Mouse (Mus musculus) kidney, embryonic 14.5 days (tissue): ENCODE data around the gene Taf3. TPM values are rescaled to one million over a fixed set of nuclear protein-coding genes. Genes with fewer than 3 reads are reported as not detected.

Source experiments
- ATAC-seq: fragments of 200-750 bp; cut with Nextera tagmentation; 2 replicates; pipeline ENCODE4 v1.8.0; 2017; ENCODE audit warnings: moderate number of reproducible peaks, mild to moderate bottlenecking, moderate TSS enrichment, moderate library complexity; ENCODE audit not compliant: low FRiP score, low TSS enrichment
- H3K27ac ChIP-seq: fragments of 300-500 bp; sonication (generic); 2 replicates; pipeline ENCODE4 v1.5.1; 2014; ENCODE audit warnings: low read depth, mild to moderate bottlenecking, low read length, moderate library complexity, mixed read lengths
- H3K27me3 ChIP-seq: fragments of 300-500 bp; sonication (generic); 2 replicates; pipeline ENCODE4 v1.6.1; 2014; ENCODE audit warnings: mild to moderate bottlenecking, low read length; ENCODE audit not compliant: control insufficient read depth, insufficient read depth
- H3K36me3 ChIP-seq: fragments of 300-500 bp; sonication (generic); 2 replicates; pipeline ENCODE4 v1.6.1; 2014; ENCODE audit warnings: low read length, mixed read lengths; ENCODE audit not compliant: control insufficient read depth, insufficient read depth
- H3K4me1 ChIP-seq: fragments of 300-500 bp; sonication (generic); 2 replicates; pipeline ENCODE4 v1.6.1; 2014; ENCODE audit warnings: low read length, mixed read lengths; ENCODE audit not compliant: control insufficient read depth, insufficient read depth
- H3K4me2 ChIP-seq: fragments of 300-500 bp; sonication (generic); replicated peaks from 2 replicates; pipeline ENCODE4 v1.6.1; 2014; ENCODE audit warnings: low read depth, mild to moderate bottlenecking, low read length
- H3K4me3 ChIP-seq: fragments of 300-500 bp; sonication (generic); 2 replicates; pipeline ENCODE4 v1.5.1; 2014; ENCODE audit warnings: mild to moderate bottlenecking, low read length
- H3K9ac ChIP-seq: fragments of 300-500 bp; sonication (generic); 2 replicates; pipeline ENCODE4 v1.6.1; 2014; ENCODE audit warnings: low read depth, mild to moderate bottlenecking, low read length, moderate library complexity
- H3K9me3 ChIP-seq: fragments of 300-500 bp; sonication (generic); 2 replicates; pipeline ENCODE4 v1.6.1; 2016; ENCODE audit warnings: low read length; ENCODE audit not compliant: control insufficient read depth
- WGBS: fragments of 180-500 bp; shearing (Covaris S2); extraction: QIAGEN DNeasy Blood & Tissue Kit; methylation state at CpG from one replicate; pipeline ENCODE4 v1.1.7; 2014; 5-methylcytosine and 5-hydroxymethylcytosine counted together
- polyA plus RNA-seq: library from polyadenylated mRNA; unstranded; fragments of >200 nt; fragmentation: Nextera tagmentation; extraction: Ambion mirVana; gene quantifications from 2 replicates; pipeline ENCODE4 v1.2.1, GENCODE M21; 2014

Taf3 gene
- polyA plus RNA-seq, 1 experiment from 2014 or later: 18.5 TPM

DNA sequence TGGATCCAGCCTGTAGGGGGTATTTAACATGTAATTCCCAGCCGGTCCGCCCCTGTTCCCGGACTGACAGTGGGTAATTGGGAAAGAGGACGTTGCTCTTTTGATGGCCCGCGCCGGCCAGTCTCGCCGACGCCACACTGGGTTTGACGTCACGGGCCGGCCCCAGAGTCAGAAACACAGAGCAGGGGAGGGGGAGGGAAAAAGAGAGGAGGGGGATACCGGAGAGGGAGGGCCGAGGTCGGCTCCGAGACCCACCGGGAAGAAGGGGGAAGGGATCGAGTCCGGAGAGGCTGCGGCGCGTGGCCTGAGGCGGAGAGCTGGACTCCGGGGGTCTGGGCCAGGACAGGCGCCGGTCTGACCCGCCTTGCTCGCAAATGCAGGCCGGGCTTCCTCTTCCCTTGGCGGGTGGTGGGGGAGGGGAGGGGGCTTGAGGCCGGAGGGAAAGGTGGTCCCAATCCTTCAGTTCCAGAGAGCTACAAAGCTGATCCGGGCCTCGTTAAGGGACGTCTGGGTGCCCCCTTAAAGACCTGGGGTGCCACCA is 167.3 kb downstream of the Taf3 start, which contains the start of gene 4930412O13Rik:
TSS of gene 4930412O13Rik (plus strand) at position 202 of the 541 bp plus-strand sequence.
- Histone ChIP-seq H3K4me1 (peaks cover 11% of the 10 kb centered on the region; the same call in 1 of the 2 replicates), H3K27ac (peak within 1 kb of the TSS; percentile 88), H3K27me3 (peaks cover 58% of the 10 kb centered on the region), H3K4me2 (peak within 1 kb of the TSS; percentile 91), H3K9ac (peak within 1 kb of the TSS; percentile 67), H3K9me3 (no peaks in the 10 kb centered on the region), H3K4me3 (peak within 1 kb of the TSS; percentile 42), H3K36me3 (no peaks in the 10 kb centered on the region)
- ATAC-seq: 0 out of 2 replicates have a peak, but pooled peaks have one; percentile 10
- WGBS: 1% methylated on average over 33 of the region's 35 CpGs

DNA sequence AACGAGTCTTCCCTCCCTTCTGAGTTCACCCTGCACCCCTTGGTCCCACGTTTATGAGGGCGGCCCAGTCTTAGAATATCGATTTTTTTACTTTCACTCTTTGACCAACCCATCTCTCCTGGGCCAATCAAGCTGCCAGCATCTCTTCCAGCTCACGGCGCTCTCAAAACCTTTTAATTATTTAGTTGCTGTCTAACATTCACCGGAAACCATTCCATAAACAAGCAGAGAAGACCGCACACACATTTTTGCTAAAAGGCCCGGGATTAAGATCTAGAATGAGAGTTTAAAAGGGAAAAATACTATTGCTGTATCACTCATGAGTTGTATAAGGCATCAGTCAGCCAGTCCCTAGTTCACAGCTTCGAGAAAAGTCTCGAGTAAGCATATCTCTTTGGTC is 168.1 kb downstream of the Taf3 start:
- Histone ChIP-seq H3K36me3 (no peaks in the 10 kb centered on the region), H3K4me3 (peak overlapping the region; percentile 42), H3K4me2 (peak overlapping the region; percentile 91), H3K27me3 (peaks cover 58% of the 10 kb centered on the region), H3K9ac (peak overlapping the region; percentile 67; the same call in 1 of the 2 replicates), H3K9me3 (no peaks in the 10 kb centered on the region), H3K4me1 (peaks cover 11% of the 10 kb centered on the region; the same call in 1 of the 2 replicates), H3K27ac (peak overlapping the region; percentile 88; the same call in 1 of the 2 replicates)
- 5% methylated on average over 11 of the region's 11 CpGs for WGBS
- ATAC-seq: no peak

DNA sequence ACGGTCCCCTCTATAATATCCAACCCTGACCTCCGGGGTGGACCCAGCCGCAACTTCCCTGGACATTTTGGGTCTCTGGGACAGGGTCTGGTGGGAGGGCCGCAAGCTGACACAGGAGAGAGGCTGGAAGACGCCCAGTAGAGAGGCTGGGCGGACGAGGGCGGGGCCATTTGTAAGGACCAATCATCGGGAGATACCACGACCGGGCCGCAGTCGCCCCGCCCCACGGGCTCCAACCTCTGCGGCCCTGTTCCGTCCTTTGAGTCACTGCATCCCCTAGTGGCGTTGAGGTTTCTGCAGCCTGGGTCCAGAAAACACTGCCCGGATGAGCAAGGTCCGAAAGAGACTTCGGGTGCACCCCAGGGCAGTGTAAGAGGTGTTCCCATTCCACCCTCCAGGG is 168.9 kb downstream of the Taf3 start:
- WGBS: under 1% methylated on average over 21 of the region's 21 CpGs
- H3K4me1 ChIP-seq: peaks cover 11% of the 10 kb centered on the region; the same call in 1 of the 2 replicates
- H3K9me3 ChIP-seq: no peaks in the 10 kb centered on the region
- H3K27me3 ChIP-seq: peaks cover 58% of the 10 kb centered on the region
- no peaks in the 10 kb centered on the region for H3K36me3 ChIP-seq
- H3K4me2 ChIP-seq: peak overlapping the region; percentile 91
- H3K9ac ChIP-seq: peak overlapping the region; percentile 64
- peak overlapping the region; percentile 42 for H3K4me3 ChIP-seq
- ATAC-seq: peak; percentile 95
- no peak overlapping the region; the same call in 1 of the 2 replicates for H3K27ac ChIP-seq

DNA sequence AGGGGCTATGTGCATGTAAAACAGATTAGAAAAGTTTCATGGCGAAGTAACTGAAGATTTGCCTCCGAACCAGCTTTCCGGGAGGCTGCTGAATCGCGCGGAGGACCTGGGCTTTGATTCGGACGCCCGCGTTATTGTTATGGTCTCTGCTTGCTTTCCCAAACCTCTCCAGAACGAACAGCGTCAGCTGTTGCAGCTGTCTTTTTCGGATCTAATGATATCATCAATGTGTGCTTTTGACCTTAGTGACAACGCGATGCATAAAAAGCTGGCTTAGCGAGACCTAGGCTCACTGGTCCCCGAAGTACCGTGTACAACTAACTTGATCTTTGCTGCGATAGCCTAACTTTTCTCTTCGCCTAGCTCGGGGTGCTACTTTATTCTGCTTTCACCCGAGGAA is 169.3 kb downstream of the Taf3 start:
- ATAC-seq: peak; percentile 0; the same call in 1 of the 2 replicates
- Histone ChIP-seq H3K9ac (peak overlapping the region; percentile 64), H3K4me1 (peaks cover 10% of the 10 kb centered on the region; the same call in 1 of the 2 replicates), H3K4me3 (peak overlapping the region; percentile 42), H3K9me3 (no peaks in the 10 kb centered on the region), H3K27ac (peak overlapping the region; percentile 57; the same call in 1 of the 2 replicates), H3K27me3 (peaks cover 60% of the 10 kb centered on the region), H3K4me2 (peak overlapping the region; percentile 91), H3K36me3 (peaks cover 2% of the 10 kb centered on the region; the same call in 1 of the 2 replicates)
- under 1% methylated on average over 22 of the region's 22 CpGs for WGBS

DNA sequence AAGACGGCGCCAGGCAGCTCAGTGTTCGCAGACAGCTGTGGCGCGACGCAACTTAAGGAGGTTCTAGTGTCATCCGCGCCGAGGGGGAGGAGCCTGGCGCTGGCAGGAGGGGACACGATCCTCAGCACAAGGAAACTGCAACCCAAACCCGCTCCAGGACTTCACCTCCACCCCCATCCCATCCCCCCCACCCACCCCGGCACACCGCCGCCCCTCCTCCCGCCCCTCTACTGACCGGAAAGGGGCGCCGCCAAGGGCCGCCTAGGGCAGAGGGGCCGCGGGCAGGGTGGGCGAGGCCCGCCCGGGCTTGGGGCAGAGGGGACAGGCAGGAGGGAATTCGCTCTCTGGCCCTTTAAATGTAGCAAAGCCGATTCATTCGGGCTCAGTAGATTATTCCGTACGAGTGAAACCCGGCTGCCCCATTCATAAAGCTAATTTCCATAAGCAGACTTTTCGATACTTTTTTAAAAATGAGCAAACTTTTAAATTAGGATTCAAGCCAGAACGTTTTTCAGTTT is 169.8 kb downstream of the Taf3 start:
- Histone ChIP-seq H3K27ac (peak overlapping the region; percentile 57; the same call in 1 of the 2 replicates), H3K9me3 (no peaks in the 10 kb centered on the region), H3K27me3 (peaks cover 65% of the 10 kb centered on the region), H3K36me3 (peaks cover 3% of the 10 kb centered on the region; the same call in 1 of the 2 replicates), H3K4me3 (peak overlapping the region; percentile 42), H3K9ac (peak overlapping the region; percentile 64; the same call in 1 of the 2 replicates), H3K4me1 (peaks cover 9% of the 10 kb centered on the region; the same call in 1 of the 2 replicates), H3K4me2 (peak overlapping the region; percentile 91)
- peak; percentile 58 for ATAC-seq
- WGBS: 0% methylated on average over 28 of the region's 33 CpGs

DNA sequence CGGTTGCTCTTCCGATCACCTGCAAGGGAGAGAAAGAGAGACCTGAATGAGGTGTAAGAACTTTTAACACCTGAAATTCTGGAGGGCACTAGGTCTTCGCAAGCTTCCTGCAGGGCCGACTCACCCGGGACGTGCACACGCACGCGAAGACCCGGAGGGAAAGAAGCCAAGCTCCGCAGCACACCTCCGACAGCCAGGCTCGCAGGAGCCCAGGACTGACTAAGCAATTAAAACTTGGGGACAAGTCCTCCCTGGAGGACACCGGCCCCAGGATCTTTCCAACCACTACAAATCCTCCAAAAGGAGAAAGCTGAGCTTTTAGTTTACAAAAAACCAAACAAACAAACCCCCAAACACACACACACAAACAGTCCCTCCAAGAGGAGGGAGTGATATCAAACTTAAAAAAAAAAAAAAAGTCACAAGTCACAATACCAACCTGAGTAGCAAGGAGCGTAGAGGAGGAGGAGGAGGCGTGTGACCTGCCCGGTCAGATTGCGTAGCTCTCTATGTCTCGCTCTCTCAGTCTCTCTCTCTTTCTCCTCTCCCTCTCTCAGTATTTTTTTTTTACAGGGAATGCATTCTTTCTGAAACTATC is 170.3 kb downstream of the Taf3 start:
- Histone ChIP-seq H3K4me2 (peak overlapping the region; percentile 91), H3K27ac (peak overlapping the region; percentile 57), H3K36me3 (peaks cover 3% of the 10 kb centered on the region; the same call in 1 of the 2 replicates), H3K9ac (peak overlapping the region; percentile 64), H3K4me1 (peaks cover 9% of the 10 kb centered on the region; the same call in 1 of the 2 replicates), H3K9me3 (no peaks in the 10 kb centered on the region), H3K27me3 (peaks cover 65% of the 10 kb centered on the region), H3K4me3 (peak overlapping the region; percentile 42)
- WGBS: 0% methylated on average over 19 of the region's 19 CpGs
- no peak for ATAC-seq

DNA sequence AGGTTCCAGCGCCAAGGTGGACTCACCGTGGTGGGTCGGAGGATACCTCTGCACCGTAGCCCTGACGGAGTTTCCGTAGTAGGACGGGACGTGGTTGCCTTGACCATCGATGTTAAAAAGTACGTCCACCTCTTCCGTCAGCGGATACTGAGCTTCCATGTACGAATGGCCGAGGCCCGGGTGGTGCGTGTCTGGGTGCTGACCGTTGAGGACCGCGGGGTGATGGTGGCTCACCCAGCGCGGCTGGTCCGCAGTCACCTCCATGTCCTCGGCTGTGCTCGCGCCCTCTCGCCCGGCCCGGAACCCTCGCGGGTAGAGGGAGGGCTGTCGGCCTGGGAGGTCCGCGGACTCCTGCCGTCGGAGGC is 171.1 kb downstream of the Taf3 start:
- no peak for ATAC-seq
- Histone ChIP-seq H3K4me2 (peak overlapping the region; percentile 91), H3K4me1 (peaks cover 9% of the 10 kb centered on the region; the same call in 1 of the 2 replicates), H3K9me3 (no peaks in the 10 kb centered on the region), H3K36me3 (peaks cover 3% of the 10 kb centered on the region; the same call in 1 of the 2 replicates), H3K9ac (peak overlapping the region; percentile 64), H3K27ac (peak overlapping the region; percentile 57), H3K27me3 (peaks cover 68% of the 10 kb centered on the region), H3K4me3 (peak overlapping the region; percentile 42)
- WGBS: under 1% methylated on average over 34 of the region's 35 CpGs

DNA sequence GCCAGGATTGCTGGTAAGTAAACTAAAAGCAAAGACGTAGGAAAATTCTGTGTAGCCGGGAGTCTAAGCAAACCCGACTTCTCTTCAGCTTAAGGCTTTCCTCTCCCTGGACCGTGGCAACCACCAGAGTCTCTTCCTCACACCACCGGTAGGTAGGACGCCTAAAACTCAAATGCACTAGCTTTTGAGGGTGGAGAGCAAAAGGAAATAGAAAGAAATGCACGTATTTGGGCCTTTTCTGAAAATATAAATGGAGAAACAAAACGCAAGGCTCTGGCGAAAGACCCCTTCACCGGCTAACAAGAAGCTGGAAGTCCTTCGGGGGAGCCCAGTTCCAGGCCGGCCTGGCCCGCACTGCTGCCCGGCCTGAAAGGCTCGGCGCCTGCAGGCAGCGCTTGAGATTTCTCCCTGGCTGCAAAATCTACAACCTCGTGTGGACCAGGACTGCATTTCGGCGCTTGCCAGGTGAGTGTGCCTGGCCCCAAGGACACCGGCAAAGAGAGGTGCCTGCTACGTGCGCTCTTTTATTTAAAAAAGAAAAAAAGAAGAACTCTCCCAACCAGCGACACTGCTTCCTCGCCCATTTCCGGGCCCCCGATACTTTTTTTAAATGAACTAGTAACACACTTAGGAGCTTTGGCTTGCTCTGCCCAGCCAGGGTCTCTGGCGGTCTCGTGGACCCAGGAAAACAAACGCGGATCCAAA is 171.6 kb downstream of the Taf3 start:
- peaks cover 9% of the 10 kb centered on the region; the same call in 1 of the 2 replicates for H3K4me1 ChIP-seq
- ATAC-seq: no peak
- peak overlapping the region; percentile 91 for H3K4me2 ChIP-seq
- peaks cover 3% of the 10 kb centered on the region; the same call in 1 of the 2 replicates for H3K36me3 ChIP-seq
- peaks cover 68% of the 10 kb centered on the region for H3K27me3 ChIP-seq
- H3K4me3 ChIP-seq: peak overlapping the region; percentile 42
- peak overlapping the region; percentile 64 for H3K9ac ChIP-seq
- WGBS: 3% methylated on average over 31 of the region's 31 CpGs
- H3K9me3 ChIP-seq: no peaks in the 10 kb centered on the region
- peak overlapping the region; percentile 57 for H3K27ac ChIP-seq
